Mouse (Mus musculus) ES-E14 (cell line): ENCODE measurements around the gene Slc2a5.

ENCODE experiments used
- HCFC1 ChIP-seq: IDR thresholded peaks from 2 replicates; pipeline ENCODE4 v1.6.1; 2012; ENCODE audit warnings: low read length, inconsistent platforms, borderline replicate concordance; ENCODE audit not compliant: insufficient read depth
- MAFK ChIP-seq: IDR thresholded peaks from 2 replicates; pipeline ENCODE4 v1.6.1; 2014; ENCODE audit warnings: mild to moderate bottlenecking, low read depth, low read length, inconsistent platforms; ENCODE audit not compliant: insufficient read depth
- ZC3H11A ChIP-seq: IDR thresholded peaks from 2 replicates; pipeline ENCODE4 v1.6.1; 2012; ENCODE audit warnings: low read depth, mild to moderate bottlenecking, inconsistent platforms, low read length, borderline replicate concordance
- ZNF384 ChIP-seq: IDR thresholded peaks from 2 replicates; pipeline ENCODE4 v1.6.1; 2012; ENCODE audit warnings: low read depth, low read length, inconsistent platforms

GRCm38 (mm10) chr4:150119640-150120039 lies 557 bp downstream of the Slc2a5 start:
- TF ChIP-seq MAFK: no peak
- no peak for TF ChIP-seq HCFC1
- TF ChIP-seq ZNF384: no peak
- no peak for TF ChIP-seq ZC3H11A
